Mouse (Mus musculus) CD4-positive helper T cell, adult 2 months (primary cell): ENCODE measurements around the gene Gcnt3.
"Not testable (repeated sequence)": the region's sequence is repeated elsewhere in the genome, so short reads cannot be mapped to it uniquely, and the experiment has no call there.

Experiments used
- DNase-seq: peaks from one replicate; pipeline ENCODE4 v3.0.0-alpha.2; 2012; ENCODE audit warnings: low read depth, missing footprints, low spot score

The Gcnt3 gene

GRCm38 (mm10) chr9:70044865-70045264 lies 7.0 kb upstream of the Gcnt3 start:
- no peak for DNase-seq

DNA sequence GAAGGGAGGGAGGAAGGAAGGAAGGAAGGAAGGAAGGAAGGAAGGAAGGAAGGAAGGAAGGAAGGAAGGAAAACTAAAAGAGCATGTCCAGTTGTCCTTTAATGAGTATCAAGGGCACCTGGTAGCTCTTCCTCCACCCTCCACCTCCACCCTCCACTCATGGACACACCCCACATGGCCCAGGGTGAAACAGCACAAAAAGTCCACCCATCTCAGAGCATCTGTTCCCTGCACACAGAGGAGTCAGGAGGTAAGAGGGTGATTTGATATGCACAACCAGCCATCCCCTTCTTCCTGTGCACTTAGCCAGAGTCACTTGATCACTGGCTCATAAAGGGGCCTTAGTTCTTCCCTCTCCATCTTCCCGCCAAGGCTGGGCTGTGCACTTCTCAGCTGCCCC lies 5.0 kb upstream of the Gcnt3 start:
- DNase-seq, result no peak

DNA sequence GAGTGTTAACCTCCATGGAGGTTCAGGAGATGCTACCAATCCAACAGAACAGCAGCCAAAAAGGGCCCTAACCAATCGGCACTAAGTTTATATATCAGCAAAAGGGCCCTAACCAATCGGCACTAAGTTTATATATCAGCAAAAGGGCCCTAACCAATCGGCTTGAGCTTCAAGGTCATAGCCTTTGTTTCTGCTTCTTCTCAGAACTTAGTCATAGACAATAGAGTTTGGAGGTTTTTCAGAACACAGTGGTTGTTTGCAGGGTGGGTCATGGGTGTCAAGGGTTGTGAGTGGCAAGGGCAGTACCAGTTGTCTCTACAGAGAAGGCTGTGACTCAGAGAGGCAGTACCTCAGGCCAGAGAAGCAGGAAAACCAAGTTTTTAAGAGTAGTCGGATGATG lies 4.2 kb upstream of the Gcnt3 start:
- no peak for DNase-seq

- DNase-seq, result no peak
Observed at GRCm38 (mm10) chr9:70040570-70040969, 2.7 kb upstream of the Gcnt3 start.

- peak; percentile 72 for DNase-seq
Observed at GRCm38 (mm10) chr9:70039597-70040385, 1.9 kb upstream of the Gcnt3 start.

GRCm38 (mm10) chr9:70036646-70037045 lies 1.2 kb downstream of the Gcnt3 start:
- peak; percentile 7 for DNase-seq

- no peak for DNase-seq
Observed at GRCm38 (mm10) chr9:70034702-70035101, 3.2 kb downstream of the Gcnt3 start.

- no peak for DNase-seq
Observed at GRCm38 (mm10) chr9:70033056-70033455, 4.8 kb downstream of the Gcnt3 start.

DNA sequence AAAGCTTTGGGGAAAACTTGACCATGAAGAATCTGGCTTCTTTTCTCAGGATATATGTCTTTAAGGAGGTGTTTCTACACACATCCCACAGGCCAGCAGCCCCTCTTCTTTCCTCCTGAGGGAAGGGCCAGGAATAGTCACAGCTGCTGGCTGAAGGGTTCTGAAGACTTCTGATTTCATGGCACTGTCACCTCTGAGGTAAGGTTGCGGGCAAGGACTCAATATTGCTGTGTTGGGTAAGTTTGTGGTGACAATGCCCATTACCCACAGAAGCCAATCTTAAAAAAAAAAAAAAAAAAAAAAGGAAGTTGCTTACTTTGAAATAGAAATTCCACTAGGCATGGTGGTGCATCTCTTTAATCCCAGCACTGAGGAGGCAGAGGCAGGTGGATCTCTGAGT lies 5.7 kb downstream of the Gcnt3 start:
- DNase-seq, result no peak

DNA sequence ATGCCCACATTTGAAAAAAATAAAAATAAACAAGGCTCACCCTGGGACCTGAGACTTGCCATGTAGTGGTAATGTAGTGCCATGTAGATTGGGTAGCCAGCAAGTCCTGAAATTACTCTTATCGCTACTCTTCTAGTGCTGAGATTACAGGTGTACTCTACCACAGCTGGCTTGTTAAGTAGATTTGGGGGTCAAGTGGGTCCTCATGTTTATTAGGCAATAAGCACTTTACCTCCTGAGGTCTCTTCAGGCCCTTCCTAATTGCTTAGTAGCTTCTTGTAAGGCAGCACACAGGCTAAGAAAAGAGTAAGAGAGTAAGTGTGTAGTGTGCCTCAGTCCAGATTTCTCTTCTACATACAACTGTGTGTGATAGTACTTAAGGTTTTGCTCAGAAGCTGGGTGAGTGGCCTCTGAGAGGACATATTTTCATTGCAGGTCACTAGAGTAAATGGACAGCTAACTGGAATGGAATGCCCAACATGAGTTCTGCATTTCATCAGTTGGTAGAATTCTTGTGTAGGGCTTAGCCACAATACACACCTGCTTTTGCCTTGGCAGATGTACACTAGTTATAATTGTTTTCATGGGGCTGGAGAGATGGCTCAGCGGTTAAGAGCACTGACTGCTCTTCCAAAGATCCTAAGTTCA lies 12.4 kb downstream of the Gcnt3 start:
- no peak for DNase-seq

DNA sequence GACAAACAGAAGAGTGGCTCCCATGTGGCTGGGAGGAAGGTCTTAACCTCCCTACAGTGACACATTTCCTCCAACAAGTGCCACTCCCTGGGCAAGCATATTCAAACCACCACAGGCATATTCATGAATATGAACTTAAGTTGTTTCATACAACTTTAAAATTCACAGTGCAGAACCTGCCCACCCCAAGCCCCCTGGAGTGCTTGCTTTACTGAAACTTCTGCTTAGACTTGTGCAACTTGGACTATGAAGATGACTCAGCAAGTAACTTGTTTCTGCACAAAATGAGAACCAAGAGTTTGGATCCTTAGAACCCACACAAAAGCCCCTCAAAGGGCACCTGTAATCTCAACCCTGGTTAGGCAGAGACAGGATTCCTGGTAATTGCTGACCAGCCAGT lies 13.2 kb downstream of the Gcnt3 start:
- no peak for DNase-seq

GRCm38 (mm10) chr9:70023615-70024014 lies 14.3 kb downstream of the Gcnt3 start:
- not testable (repeated sequence) for DNase-seq

GRCm38 (mm10) chr9:70022083-70022482 lies 15.8 kb downstream of the Gcnt3 start:
- no peak for DNase-seq

- no peak for DNase-seq
Observed at GRCm38 (mm10) chr9:70021610-70022009, 16.3 kb downstream of the Gcnt3 start.

- DNase-seq, result peak; percentile 55
Observed at GRCm38 (mm10) chr9:70018879-70019278, 19.0 kb downstream of the Gcnt3 start.

DNA sequence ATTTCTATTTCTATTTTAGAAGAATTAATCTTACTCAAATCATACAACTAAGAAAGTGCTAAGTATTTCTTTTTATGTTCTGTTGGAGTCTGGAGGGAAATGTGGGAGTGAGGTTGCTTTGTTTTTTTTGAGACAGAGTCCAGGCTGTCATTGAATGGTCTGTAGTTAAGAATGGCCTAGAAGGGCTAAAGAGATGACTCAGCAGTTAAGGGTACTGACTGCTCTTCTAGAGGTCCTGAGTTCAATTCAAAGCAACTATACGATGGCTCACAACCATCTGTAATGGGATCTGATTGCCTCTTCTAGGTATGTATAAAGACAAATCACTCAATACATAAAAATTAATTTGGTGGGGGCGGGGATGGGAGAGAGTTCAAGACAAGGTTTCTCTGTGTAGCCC lies 22.3 kb downstream of the Gcnt3 start:
- no peak for DNase-seq

DNA sequence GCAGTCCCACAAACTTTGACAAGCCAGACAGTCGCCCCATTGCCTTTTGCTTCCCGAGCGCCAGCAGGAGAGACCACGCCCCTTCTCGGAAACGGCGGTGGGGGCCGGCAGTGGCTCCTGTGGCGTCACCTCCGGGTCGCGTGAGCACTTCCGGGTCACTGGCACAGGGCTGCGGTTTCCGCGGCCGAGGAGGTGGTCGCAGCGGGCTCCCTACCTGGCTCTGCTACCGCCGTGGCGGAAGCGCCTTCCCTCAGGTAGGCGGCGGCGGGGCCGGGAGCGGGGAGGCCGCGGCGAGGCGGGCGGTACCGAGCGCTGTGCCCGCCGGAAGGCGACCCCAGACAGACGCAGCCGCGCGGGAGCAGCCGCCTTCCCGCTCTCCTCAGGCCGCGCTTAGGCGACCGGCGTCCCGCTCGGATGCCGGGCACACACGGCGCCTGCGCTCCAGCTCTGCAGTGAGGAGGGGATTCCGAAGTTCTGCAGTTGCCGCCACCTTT lies 25.4 kb downstream of the Gcnt3 start, which contains the start of gene Gtf2a2:
Gene Gtf2a2 (plus strand): TSS at position 143 of the 494 bp plus-strand sequence.
- peak; percentile 93 for DNase-seq

GRCm38 (mm10) chr9:70011537-70012407 lies 26.1 kb downstream of the Gcnt3 start:
- DNase-seq, result no peak

GRCm38 (mm10) chr9:70010781-70011473 lies 27.0 kb downstream of the Gcnt3 start:
- DNase-seq, result no peak

DNA sequence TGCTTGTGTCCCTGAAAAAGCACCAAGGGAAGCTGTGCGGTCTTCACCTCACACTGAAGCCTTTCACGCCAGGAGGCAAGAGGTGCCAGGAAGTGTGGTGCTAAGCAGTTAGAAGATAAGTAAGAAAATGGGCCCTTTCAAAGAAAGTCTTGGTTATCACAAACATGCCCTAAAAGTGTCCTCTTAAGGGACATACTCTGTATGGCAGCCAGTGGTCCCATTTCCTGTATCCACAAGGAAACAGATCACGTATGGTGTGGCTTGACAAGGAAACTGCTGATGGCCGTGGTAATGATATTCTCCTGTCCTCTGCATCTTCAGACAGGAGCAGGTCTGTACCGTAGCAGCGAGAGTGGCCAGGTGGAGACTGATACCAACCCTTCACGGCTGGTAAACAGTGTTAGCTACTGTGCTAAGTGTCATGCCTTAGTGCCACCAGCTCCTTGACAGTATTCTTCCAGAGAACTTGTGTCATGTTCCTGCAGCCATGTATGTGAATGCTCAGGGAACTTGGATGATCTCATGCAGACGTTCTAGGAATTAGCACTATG lies 28.1 kb downstream of the Gcnt3 start:
- no peak for DNase-seq
